Mouse (Mus musculus): ENCODE measurements around the gene 1700024B05Rik. TPM values are rescaled to one million over a fixed set of nuclear protein-coding genes. Genes with fewer than 3 reads are reported as not detected.
"Not testable (repeated sequence)": the region's sequence is repeated elsewhere in the genome, so short reads cannot be mapped to it uniquely, and the experiment has no call there.

1700024B05Rik gene
- polyA plus RNA-seq (2015; fragmentation: Nextera tagmentation; extraction: Ambion mirVana): not detected in 2 replicates

DNA sequence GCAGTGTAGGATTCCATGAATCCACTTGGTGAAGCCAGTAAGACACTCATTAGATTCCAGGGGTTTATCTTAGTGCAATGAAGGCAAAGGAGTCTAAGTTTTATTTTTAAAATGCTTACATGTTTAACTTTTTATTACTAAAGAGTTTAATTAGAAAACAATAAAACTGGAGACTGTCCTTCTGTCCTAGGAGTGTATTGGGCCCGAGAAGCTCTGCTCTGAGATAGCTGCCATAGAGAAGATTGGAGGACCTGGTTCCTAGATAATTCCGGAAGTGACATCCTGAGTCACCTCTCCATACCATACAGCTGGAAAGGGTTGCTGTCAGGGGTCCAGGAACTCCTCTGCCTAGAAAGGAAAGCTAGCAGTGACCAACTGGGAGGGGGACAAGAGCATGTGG is at the start of gene 1700024B05Rik:
Gene 1700024B05Rik, plus strand, starts transcription at position 301 of the 400 bp plus-strand sequence.
- H3K27ac ChIP-seq; H3K9ac ChIP-seq; H3K27me3 ChIP-seq; H3K9me3 ChIP-seq; ATAC-seq (ENCODE audit: borderline replicate concordance, extremely low read depth, low FRiP score, low TSS enrichment); H3K4me3 ChIP-seq; H3K4me1 ChIP-seq; H3K4me2 ChIP-seq; H3K36me3 ChIP-seq: not testable (repeated sequence)
- 89% methylated on average over 2 of the region's 2 CpGs for WGBS

DNA sequence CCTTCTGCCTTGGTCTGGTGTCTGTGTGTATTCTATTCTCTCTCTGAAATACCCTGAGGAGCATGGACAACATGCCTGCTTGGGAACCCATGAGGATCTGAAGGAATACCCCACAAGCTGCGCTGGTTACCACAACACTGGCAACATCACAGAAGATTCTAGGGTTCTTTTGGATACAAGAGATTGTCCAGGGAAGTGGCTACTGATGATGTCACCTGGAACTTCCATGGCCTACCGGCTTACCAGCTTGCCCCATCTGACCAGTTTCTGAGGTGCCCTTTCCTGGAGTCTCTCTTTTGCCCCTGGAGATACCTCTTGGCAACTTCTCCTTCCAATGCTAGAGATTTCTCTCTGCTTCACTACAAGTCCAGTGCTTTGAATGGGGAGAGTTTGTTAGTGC is 36.6 kb upstream of the 1700024B05Rik start, which contains the start of gene Gm7980:
Gene Gm7980, minus strand, starts transcription at position 101 of the 400 bp plus-strand sequence.
- not testable (repeated sequence) for H3K27ac ChIP-seq; ATAC-seq (ENCODE audit: borderline replicate concordance, extremely low read depth, low FRiP score, low TSS enrichment); H3K9ac ChIP-seq; H3K4me3 ChIP-seq; H3K4me2 ChIP-seq; H3K9me3 ChIP-seq; H3K36me3 ChIP-seq; H3K27me3 ChIP-seq; H3K4me1 ChIP-seq
- no CpG with 5 or more reads among the region's 2 CpGs for WGBS

DNA sequence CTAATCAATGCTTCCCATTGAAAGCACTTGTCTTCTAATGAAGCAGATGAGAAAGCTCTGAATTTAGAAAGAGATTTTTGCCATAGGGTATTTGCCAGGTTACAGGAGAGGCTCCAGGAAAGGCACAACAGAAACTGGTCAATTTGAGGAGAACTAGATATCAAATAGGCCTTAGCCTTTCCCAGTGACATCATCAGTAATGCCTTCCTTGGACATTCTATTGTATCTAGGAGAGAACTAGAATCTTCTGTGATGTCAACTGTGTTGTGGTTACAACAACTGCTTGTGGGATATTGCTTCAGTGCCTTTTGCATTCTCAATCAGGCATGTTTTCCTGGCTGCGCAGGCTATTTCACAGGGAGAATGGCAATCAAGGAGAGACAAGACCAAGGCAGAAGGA is 19.1 kb upstream of the 1700024B05Rik start, which contains the start of gene 1700049E17Rik1:
Gene 1700049E17Rik1, plus strand, starts transcription at position 301 of the 400 bp plus-strand sequence.
- no CpG with 5 or more reads among the region's 1 CpGs for WGBS
- not testable (repeated sequence) for H3K9me3 ChIP-seq; H3K27me3 ChIP-seq; H3K9ac ChIP-seq; H3K27ac ChIP-seq; H3K4me1 ChIP-seq; H3K4me3 ChIP-seq; H3K36me3 ChIP-seq; ATAC-seq (ENCODE audit: borderline replicate concordance, extremely low read depth, low FRiP score, low TSS enrichment); H3K4me2 ChIP-seq

- not testable (repeated sequence) for H3K4me1 ChIP-seq; H3K4me3 ChIP-seq; H3K36me3 ChIP-seq; H3K9ac ChIP-seq; ATAC-seq (ENCODE audit: borderline replicate concordance, extremely low read depth, low FRiP score, low TSS enrichment); H3K9me3 ChIP-seq; H3K27ac ChIP-seq; H3K27me3 ChIP-seq; H3K4me2 ChIP-seq
- 52% methylated on average over 4 of the region's 4 CpGs for WGBS
These were observed 20.3 kb downstream of the 1700024B05Rik start for GRCm38 (mm10) chr14:41964095-41964494.

DNA sequence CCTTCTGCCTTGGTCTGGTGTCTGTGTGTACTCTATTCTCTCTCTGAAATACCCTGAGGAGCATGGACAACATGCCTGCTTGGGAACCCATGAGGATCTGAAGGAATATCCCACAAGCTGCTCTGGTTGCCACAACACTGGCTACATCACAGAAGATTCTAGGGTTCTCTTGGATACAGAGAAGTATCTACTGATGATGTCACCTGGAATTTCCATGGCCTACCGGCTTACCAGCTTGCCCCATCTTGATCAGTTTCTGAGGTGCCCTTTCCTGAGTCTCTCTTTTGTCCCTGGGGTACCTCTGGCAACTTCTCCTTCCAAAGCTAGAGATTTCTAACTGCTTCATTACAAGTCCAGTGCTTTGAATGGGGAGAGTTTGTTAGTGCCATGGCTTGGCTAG is 24.0 kb downstream of the 1700024B05Rik start, which contains the start of gene Gm6401:
Gene Gm6401, minus strand, starts transcription at position 101 of the 400 bp plus-strand sequence.
- not testable (repeated sequence) for ATAC-seq (ENCODE audit: borderline replicate concordance, extremely low read depth, low FRiP score, low TSS enrichment); H3K4me1 ChIP-seq; H3K4me2 ChIP-seq; H3K27me3 ChIP-seq; H3K36me3 ChIP-seq; H3K27ac ChIP-seq; H3K4me3 ChIP-seq; H3K9me3 ChIP-seq; H3K9ac ChIP-seq
- 59% methylated on average over 1 of the region's 1 CpGs for WGBS

- not testable (repeated sequence) for H3K27me3 ChIP-seq; H3K9me3 ChIP-seq; H3K36me3 ChIP-seq; ATAC-seq (ENCODE audit: borderline replicate concordance, extremely low read depth, low FRiP score, low TSS enrichment); H3K4me3 ChIP-seq; H3K27ac ChIP-seq; H3K4me1 ChIP-seq; H3K9ac ChIP-seq; H3K4me2 ChIP-seq
- 53% methylated on average over 3 of the region's 3 CpGs for WGBS
These were observed 24.8 kb downstream of the 1700024B05Rik start for GRCm38 (mm10) chr14:41968596-41968995.

- H3K9me3 ChIP-seq: not testable (repeated sequence)
These were observed 39.4 kb downstream of the 1700024B05Rik start, which contains the start of gene Gm3543 for GRCm38 (mm10) chr14:41983225-41983624. Gm3543 (minus strand) TSS chr14:41983325.

More at GRCm38 (mm10) chr14:41983225-41983624, 39.4 kb downstream of the 1700024B05Rik start, which contains the start of gene Gm3543:
- 80% methylated on average over 1 of the region's 1 CpGs for WGBS
- not testable (repeated sequence) for H3K9ac ChIP-seq; H3K27me3 ChIP-seq; ATAC-seq (ENCODE audit: borderline replicate concordance, extremely low read depth, low FRiP score, low TSS enrichment); H3K4me3 ChIP-seq; H3K4me1 ChIP-seq; H3K36me3 ChIP-seq; H3K4me2 ChIP-seq; H3K27ac ChIP-seq

Other genes with a start within 250 kb of the 1700024B05Rik start
- gene Gm8068, start 242.1 kb upstream of the 1700024B05Rik start, polyA plus RNA-seq (2015; fragmentation: Nextera tagmentation; extraction: Ambion mirVana): not detected in 2 replicates
- gene Gm7929, start 193.4 kb upstream of the 1700024B05Rik start, polyA plus RNA-seq (2015; fragmentation: Nextera tagmentation; extraction: Ambion mirVana): not detected in 2 replicates
- not detected in 2 replicates for gene Gm47189, start 171.6 kb upstream of the 1700024B05Rik start, polyA plus RNA-seq (2015; fragmentation: Nextera tagmentation; extraction: Ambion mirVana)
- gene Gm7980, start 36.7 kb upstream of the 1700024B05Rik start, polyA plus RNA-seq (2015; fragmentation: Nextera tagmentation; extraction: Ambion mirVana): not detected in 2 replicates
- gene 1700049E17Rik1, start 19.0 kb upstream of the 1700024B05Rik start, polyA plus RNA-seq (2015; fragmentation: Nextera tagmentation; extraction: Ambion mirVana): not detected in 2 replicates
- not detected in 2 replicates for gene Gm6401, start 23.9 kb downstream of the 1700024B05Rik start, polyA plus RNA-seq (2015; fragmentation: Nextera tagmentation; extraction: Ambion mirVana)
- gene Gm3543, start 39.3 kb downstream of the 1700024B05Rik start, polyA plus RNA-seq (2015; fragmentation: Nextera tagmentation; extraction: Ambion mirVana): not detected in 2 replicates
- not detected in 2 replicates for gene Gm7951, start 173.4 kb downstream of the 1700024B05Rik start, polyA plus RNA-seq (2015; fragmentation: Nextera tagmentation; extraction: Ambion mirVana)
- gene Gm17027, start 218.6 kb downstream of the 1700024B05Rik start, polyA plus RNA-seq (2015; fragmentation: Nextera tagmentation; extraction: Ambion mirVana): not detected in 2 replicates
- not detected in 2 replicates for gene Gm3573, start 246.8 kb downstream of the 1700024B05Rik start, polyA plus RNA-seq (2015; fragmentation: Nextera tagmentation; extraction: Ambion mirVana)